Mouse (Mus musculus) left cerebral cortex, adult 2 months (tissue): ENCODE measurements at regions not wholly inside any gene's neighbourhood (a gene's known extent, or its start where the extent isn't known, plus 50 kb on each side); places are given as distances from the start of the nearest gene placed in this dataset.

ENCODE experiments used
- DNase-seq, 2 experiments: peaks; one replicate each; pipeline ENCODE4 v3.0.0; 2021 to 2022; ENCODE audit warnings: low spot score in 2 of 2, mixed read lengths in 1 of 2; ENCODE audit errors: extremely low spot score in 1 of 2
- H3K27ac ChIP-seq: fragments of 200-600 bp; 2 replicates; pipeline ENCODE4 v1.8.1; 2022
- H3K4me3 ChIP-seq: fragments of 200-600 bp; 2 replicates; pipeline ENCODE4 v1.8.1; 2022
- CTCF ChIP-seq: fragments of 200-600 bp; IDR thresholded peaks from 2 replicates; pipeline ENCODE4 v1.8.1; 2022; ENCODE audit warnings: antibody characterized with exemption, mild to moderate bottlenecking, moderate library complexity
- intact Hi-C: fragments of 180-260 bp; cut with DNase I; formaldehyde crosslinking; loops from one replicate; pipeline ENCODE4 v1.15.1; 2025

DNA sequence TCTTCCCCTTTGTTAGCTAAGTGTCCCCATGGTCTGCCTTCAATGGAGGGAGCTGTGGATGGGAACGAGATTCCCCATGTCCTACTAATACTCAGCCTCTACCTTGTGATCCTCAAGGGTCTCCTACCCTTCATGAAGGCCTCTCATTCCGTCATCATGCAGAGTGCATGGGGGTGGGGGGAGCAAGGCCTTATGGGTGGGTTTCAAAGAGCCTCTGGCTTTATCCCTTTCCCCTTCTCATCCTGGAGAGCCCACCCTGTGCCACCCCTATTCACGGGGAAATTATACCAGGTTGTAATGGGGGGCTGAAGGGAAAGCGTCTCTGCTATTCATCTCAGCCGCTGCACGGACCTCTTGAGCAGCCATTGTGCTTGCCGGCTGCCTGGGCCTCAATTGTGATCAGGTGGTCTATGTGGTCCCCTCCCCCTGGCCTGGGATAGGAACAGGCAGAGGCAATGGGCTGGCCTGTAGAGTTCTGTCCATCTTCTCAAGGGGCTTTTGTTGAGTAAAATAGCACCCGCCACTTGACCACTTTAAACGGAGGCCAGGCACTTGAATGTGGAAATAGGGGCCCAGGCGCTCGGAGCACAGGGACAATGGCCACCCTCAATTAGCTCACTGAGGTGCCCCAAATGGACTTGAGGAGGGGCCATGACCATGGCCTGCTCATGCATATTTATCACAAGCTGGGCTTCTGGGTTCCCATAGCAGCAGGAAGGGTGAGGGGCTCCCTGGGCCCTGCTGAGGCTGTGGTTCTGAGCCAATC, 93.1 kb upstream of the Gm12830 start:
- H3K4me3 ChIP-seq, result no peak overlapping the region
- TF ChIP-seq CTCF, result no peak
- DNase-seq, result no peak
- intact Hi-C loops, result no loop called here
- H3K27ac ChIP-seq, result no peak overlapping the region

DNA sequence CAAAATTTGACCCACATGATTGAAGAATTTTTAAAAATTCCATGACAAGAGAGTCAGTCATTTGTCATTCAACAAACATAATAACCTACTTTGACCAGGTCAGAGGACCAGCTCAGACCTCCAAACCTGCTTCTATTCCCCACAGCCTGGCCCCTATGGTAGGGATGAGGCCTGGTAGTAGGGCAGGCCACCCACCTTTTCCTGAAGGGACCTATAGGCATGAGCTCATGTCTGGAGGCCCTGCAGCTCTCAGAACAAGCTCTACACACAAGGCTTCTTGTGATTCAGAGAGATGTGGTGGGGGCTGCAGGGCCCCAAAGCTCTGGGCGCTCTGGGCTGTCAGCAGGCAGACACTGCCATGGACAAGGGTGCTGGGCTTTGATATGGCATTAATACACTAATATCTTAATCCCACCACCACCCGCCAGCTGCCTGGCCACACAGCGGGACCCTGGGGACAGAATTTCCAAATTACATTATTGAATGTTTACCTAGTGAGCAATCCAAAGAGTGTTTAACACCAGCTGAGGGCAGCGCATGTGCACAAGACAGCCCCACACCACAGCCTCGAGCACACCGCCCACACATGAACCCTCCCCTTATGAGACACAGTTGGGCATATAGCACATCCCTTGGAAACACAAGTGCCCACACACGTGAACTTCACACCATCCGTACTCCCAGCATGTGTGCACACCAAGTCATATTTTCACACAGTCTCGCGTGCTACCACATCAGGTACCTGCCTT, 88.1 kb upstream of the Gm12830 start:
- Histone ChIP-seq H3K4me3 (no peak overlapping the region), H3K27ac (no peak overlapping the region)
- DNase-seq, result no peak
- intact Hi-C loops, result no loop called here
- no peak for TF ChIP-seq CTCF

DNA sequence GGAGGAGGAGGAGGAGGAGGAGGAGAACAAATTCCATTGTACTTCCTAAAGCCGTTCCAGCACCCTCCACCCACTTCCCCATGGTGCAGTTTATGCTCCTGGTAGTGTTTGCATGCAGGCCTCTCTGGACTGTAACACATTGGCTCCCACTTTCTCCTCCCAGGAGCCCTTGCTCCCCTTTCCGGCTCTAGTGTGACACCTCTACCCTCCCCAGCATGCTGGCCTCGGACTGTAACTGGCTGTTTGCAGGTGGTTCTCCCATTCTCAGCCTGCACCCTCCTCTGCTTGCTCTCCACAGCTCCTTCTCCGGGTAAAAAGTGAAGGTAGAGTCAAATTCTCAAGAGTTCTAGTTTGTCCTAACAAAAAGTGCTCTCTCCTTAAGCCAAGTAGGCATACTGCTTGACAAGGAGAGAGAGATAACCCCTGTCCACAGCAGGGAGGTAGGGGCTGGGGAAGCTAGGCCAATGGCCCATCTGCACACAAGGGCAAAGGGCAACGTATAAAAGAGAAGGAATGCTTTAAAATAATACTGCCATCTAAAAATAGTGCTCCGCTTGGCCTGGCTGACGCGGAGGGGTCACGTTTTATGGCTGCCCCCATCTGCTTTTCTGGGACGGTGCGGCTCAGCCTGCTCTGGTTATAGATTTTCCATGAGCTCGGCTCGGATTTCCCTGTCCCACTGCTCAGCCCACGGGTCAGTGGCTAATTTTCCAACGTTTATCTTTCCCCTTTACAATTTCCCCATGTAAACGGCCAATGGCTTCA, 82.4 kb upstream of the Gm12830 start:
- H3K27ac ChIP-seq, result no peak overlapping the region
- no peak for DNase-seq
- TF ChIP-seq CTCF, result no peak
- no peak overlapping the region for H3K4me3 ChIP-seq
- intact Hi-C loops, result no loop called here

DNA sequence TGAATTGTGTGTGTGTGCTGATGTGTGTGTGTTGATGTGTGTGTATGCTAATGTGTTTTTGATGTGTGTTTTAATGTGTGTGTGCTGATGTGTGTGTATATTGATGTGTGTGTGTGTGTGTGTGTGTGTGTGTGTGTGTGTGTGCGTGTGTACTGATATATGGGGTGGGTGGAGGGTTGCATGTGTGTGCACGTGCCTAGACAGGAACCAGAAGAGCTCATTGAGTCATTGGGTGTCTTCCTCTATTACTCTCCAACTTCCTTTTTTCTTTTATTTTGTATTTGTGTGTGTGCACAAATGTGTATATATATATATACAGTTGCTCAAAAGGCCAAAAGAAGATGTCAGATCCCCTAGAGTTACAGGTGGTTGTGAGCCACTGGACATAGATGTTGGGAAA, 73.4 kb upstream of the Gm12830 start:
- intact Hi-C loops, result no loop called here
- no peak for TF ChIP-seq CTCF
- no peak for DNase-seq
- Histone ChIP-seq H3K27ac (no peak overlapping the region), H3K4me3 (no peak overlapping the region)

DNA sequence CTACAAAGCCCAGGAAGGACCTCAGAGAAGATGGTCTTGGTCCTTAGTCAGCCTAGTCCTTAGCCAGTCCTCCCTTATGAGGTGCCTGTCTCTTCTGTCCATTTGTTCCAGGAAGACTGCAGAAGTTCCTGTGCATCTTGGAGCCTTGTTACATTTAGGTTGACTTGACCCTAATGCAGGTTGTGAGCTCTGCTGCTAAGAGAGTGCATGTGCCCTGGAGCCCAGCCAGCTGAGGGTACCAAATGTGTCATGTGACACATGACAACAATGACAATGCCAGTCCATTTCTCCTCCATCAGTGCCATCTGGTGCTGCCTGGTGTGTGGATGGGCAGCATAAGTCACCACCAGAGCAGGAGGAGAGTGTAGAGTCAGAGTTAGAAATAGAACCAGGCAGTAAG, 61.7 kb upstream of the Gm12830 start:
- intact Hi-C loops, result no loop called here
- Histone ChIP-seq H3K27ac (no peak overlapping the region), H3K4me3 (no peak overlapping the region)
- no peak for TF ChIP-seq CTCF
- no peak for DNase-seq

DNA sequence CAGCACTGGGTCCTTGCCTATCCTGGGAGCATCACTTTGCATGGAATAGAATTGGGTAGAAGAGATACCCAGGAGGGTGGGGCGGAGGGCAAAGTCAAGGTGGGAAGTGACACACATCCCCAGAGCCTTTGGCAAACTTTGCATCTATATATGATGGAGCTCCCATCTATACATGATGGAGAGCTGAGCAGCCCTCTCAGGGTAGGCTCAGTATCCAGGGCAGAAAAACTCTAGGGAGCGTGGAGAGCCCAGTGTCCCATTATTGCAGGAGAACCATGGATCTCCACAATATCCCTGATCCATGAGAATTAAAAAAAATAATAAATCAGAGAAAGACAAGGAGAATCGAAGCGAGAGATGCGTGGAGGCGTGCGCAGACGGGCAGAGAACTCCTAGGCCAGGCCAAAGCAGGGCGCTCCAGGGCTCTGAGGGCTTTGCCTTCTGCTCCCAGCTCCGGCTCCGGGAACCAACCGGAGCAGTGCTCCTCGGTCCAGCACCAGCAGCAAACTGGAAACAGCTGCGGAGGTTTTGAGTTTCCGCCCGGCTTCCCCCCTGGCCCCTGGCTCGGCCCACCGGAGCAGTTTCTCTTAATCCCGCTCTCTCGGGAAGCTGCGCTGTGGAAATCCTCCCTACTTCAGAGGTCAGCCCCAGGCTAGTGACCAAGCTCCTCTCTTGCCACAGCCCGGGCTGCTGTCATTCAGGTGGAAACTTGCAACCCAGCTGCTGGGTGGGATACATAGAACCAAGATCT, 54.7 kb upstream of the Gm12830 start:
- no peak for DNase-seq
- Histone ChIP-seq H3K27ac (no peak overlapping the region), H3K4me3 (no peak overlapping the region)
- no peak for TF ChIP-seq CTCF
- intact Hi-C loops, result no loop called here
